Mouse (Mus musculus): ENCODE data around the gene Snx10.

- no peak for TF ChIP-seq CHD2 (IDR thresholded peaks at IDR 0.05; ENCODE audit: low read depth, low read length)
- no peak for TF ChIP-seq HCFC1 (IDR thresholded peaks at IDR 0.05; ENCODE audit: borderline replicate concordance, insufficient read depth, low read length)
- no peak for TF ChIP-seq ZNF384 (IDR thresholded peaks at IDR 0.05; ENCODE audit: low read depth, low read length)
- no peak for TF ChIP-seq ZC3H11A (IDR thresholded peaks at IDR 0.05; ENCODE audit: borderline replicate concordance, low read depth, low read length)
Measured at GRCm38 (mm10) chr6:51591264-51591663, 67.6 kb downstream of the Snx10 start.

Data from ES-E14 (cell line).